Mouse (Mus musculus): Measurements from ENCODE around the gene Ptgfr. TPM values are rescaled to one million over a fixed set of nuclear protein-coding genes. Genes with fewer than 3 reads are reported as not detected.

Ptgfr gene
- polyA plus RNA-seq, 1 experiment from 2014 or later: 0.42 TPM

GRCm38 (mm10) chr3:151840688-151841087 is 3.3 kb upstream of the Ptgfr start:
- no peaks in the 10 kb centered on the region for H3K9me3 ChIP-seq (ENCODE audit: control insufficient read depth, low read length)
- H3K9ac ChIP-seq (ENCODE audit: low read length): no peak overlapping the region
- H3K27me3 ChIP-seq (replicated peaks; ENCODE audit: control insufficient read depth, insufficient read depth, low read length): peaks cover 10% of the 10 kb centered on the region; the same call in 1 of the 2 replicates
- H3K36me3 ChIP-seq (ENCODE audit: control insufficient read depth, insufficient read depth, low read length): no peaks in the 10 kb centered on the region
- no peak for ATAC-seq (replicated peaks; ENCODE audit: low FRiP score, low TSS enrichment, low read depth)
- DNase-seq (ENCODE audit: low spot score): no peak
- peaks cover 8% of the 10 kb centered on the region; the same call in 1 of the 2 replicates for H3K4me1 ChIP-seq (replicated peaks; ENCODE audit: control insufficient read depth, insufficient read depth, low read length)
- H3K4me2 ChIP-seq (ENCODE audit: low read length): no peak overlapping the region
- no peak overlapping the region for H3K4me3 ChIP-seq (ENCODE audit: low read depth, low read length)
- 79% methylated on average over 3 of the region's 3 CpGs for WGBS
- H3K27ac ChIP-seq (ENCODE audit: low read depth): no peak overlapping the region

GRCm38 (mm10) chr3:151838372-151838771 is 942 bp upstream of the Ptgfr start:
- ATAC-seq (replicated peaks; ENCODE audit: low FRiP score, low TSS enrichment, low read depth): no peak
- Histone ChIP-seq H3K27ac (ENCODE audit: low read depth) (no peak overlapping the region), H3K9ac (ENCODE audit: low read length) (no peak overlapping the region), H3K36me3 (ENCODE audit: control insufficient read depth, insufficient read depth, low read length) (no peaks in the 10 kb centered on the region), H3K4me3 (ENCODE audit: low read depth, low read length) (no peak overlapping the region), H3K4me1 (replicated peaks; ENCODE audit: control insufficient read depth, insufficient read depth, low read length) (peaks cover 8% of the 10 kb centered on the region; the same call in 1 of the 2 replicates), H3K4me2 (ENCODE audit: low read length) (no peak overlapping the region), H3K27me3 (replicated peaks; ENCODE audit: control insufficient read depth, insufficient read depth, low read length) (peaks cover 10% of the 10 kb centered on the region; the same call in 1 of the 2 replicates), H3K9me3 (ENCODE audit: control insufficient read depth, low read length) (no peaks in the 10 kb centered on the region)
- no peak for DNase-seq (ENCODE audit: low spot score)
- WGBS: 39% methylated on average over 6 of the region's 6 CpGs

- peaks cover 8% of the 10 kb centered on the region; the same call in 1 of the 2 replicates for H3K4me1 ChIP-seq (replicated peaks; ENCODE audit: control insufficient read depth, insufficient read depth, low read length)
- peak overlapping the region; percentile 33 for H3K4me3 ChIP-seq (ENCODE audit: low read depth, low read length)
- H3K9ac ChIP-seq (ENCODE audit: low read length): peak overlapping the region; percentile 50; the same call in 1 of the 2 replicates
- ATAC-seq (replicated peaks; ENCODE audit: low FRiP score, low TSS enrichment, low read depth): no peak
- H3K4me2 ChIP-seq (ENCODE audit: low read length): peak overlapping the region; percentile 94
- H3K36me3 ChIP-seq (ENCODE audit: control insufficient read depth, insufficient read depth, low read length): no peaks in the 10 kb centered on the region
- no peak for DNase-seq (ENCODE audit: low spot score)
- H3K27ac ChIP-seq (ENCODE audit: low read depth): no peak overlapping the region
- H3K27me3 ChIP-seq (replicated peaks; ENCODE audit: control insufficient read depth, insufficient read depth, low read length): peaks cover 10% of the 10 kb centered on the region; the same call in 1 of the 2 replicates
- no peaks in the 10 kb centered on the region for H3K9me3 ChIP-seq (ENCODE audit: control insufficient read depth, low read length)
- WGBS: 54% methylated on average over 9 of the region's 9 CpGs
Measured at GRCm38 (mm10) chr3:151837749-151838148, 319 bp upstream of the Ptgfr start.

GRCm38 (mm10) chr3:151836451-151836850 is 979 bp downstream of the Ptgfr start:
- 10% methylated on average over 5 of the region's 5 CpGs for WGBS
- Histone ChIP-seq H3K4me2 (ENCODE audit: low read length) (peak overlapping the region; percentile 94), H3K4me1 (replicated peaks; ENCODE audit: control insufficient read depth, insufficient read depth, low read length) (peaks cover 8% of the 10 kb centered on the region; the same call in 1 of the 2 replicates), H3K36me3 (ENCODE audit: control insufficient read depth, insufficient read depth, low read length) (no peaks in the 10 kb centered on the region), H3K9me3 (ENCODE audit: control insufficient read depth, low read length) (no peaks in the 10 kb centered on the region), H3K27me3 (replicated peaks; ENCODE audit: control insufficient read depth, insufficient read depth, low read length) (peaks cover 10% of the 10 kb centered on the region; the same call in 1 of the 2 replicates), H3K4me3 (ENCODE audit: low read depth, low read length) (0 out of 2 replicates have a peak overlapping the region, but pooled peaks have one; percentile 33), H3K27ac (ENCODE audit: low read depth) (no peak overlapping the region), H3K9ac (ENCODE audit: low read length) (no peak overlapping the region)
- ATAC-seq (replicated peaks; ENCODE audit: low FRiP score, low TSS enrichment, low read depth) (peak; percentile 36), DNase-seq (ENCODE audit: low spot score) (no peak)

GRCm38 (mm10) chr3:151835831-151836230 is 1.6 kb downstream of the Ptgfr start:
- Histone ChIP-seq H3K4me3 (ENCODE audit: low read depth, low read length) (no peak overlapping the region), H3K9ac (ENCODE audit: low read length) (no peak overlapping the region), H3K27ac (ENCODE audit: low read depth) (no peak overlapping the region), H3K27me3 (replicated peaks; ENCODE audit: control insufficient read depth, insufficient read depth, low read length) (peaks cover 10% of the 10 kb centered on the region; the same call in 1 of the 2 replicates), H3K4me1 (replicated peaks; ENCODE audit: control insufficient read depth, insufficient read depth, low read length) (peaks cover 8% of the 10 kb centered on the region; the same call in 1 of the 2 replicates), H3K36me3 (ENCODE audit: control insufficient read depth, insufficient read depth, low read length) (no peaks in the 10 kb centered on the region), H3K4me2 (ENCODE audit: low read length) (no peak overlapping the region), H3K9me3 (ENCODE audit: control insufficient read depth, low read length) (no peaks in the 10 kb centered on the region)
- WGBS: 67% methylated on average over 3 of the region's 3 CpGs
- ATAC-seq (replicated peaks; ENCODE audit: low FRiP score, low TSS enrichment, low read depth) (no peak), DNase-seq (ENCODE audit: low spot score) (no peak)

GRCm38 (mm10) chr3:151827950-151828610 is 9.3 kb downstream of the Ptgfr start:
- Histone ChIP-seq H3K4me2 (ENCODE audit: low read length) (no peak overlapping the region), H3K4me3 (ENCODE audit: low read depth, low read length) (no peak overlapping the region), H3K36me3 (ENCODE audit: control insufficient read depth, insufficient read depth, low read length) (no peaks in the 10 kb centered on the region), H3K27ac (ENCODE audit: low read depth) (no peak overlapping the region), H3K27me3 (replicated peaks; ENCODE audit: control insufficient read depth, insufficient read depth, low read length) (no peaks in the 10 kb centered on the region), H3K9me3 (ENCODE audit: control insufficient read depth, low read length) (no peaks in the 10 kb centered on the region), H3K4me1 (replicated peaks; ENCODE audit: control insufficient read depth, insufficient read depth, low read length) (no peaks in the 10 kb centered on the region), H3K9ac (ENCODE audit: low read length) (no peak overlapping the region)
- DNase-seq (ENCODE audit: low spot score) (no peak), ATAC-seq (replicated peaks; ENCODE audit: low FRiP score, low TSS enrichment, low read depth) (no peak)
- WGBS: 71% methylated on average over 11 of the region's 11 CpGs

- no peaks in the 10 kb centered on the region for H3K4me1 ChIP-seq (replicated peaks; ENCODE audit: control insufficient read depth, insufficient read depth, low read length)
- DNase-seq (ENCODE audit: low spot score): no peak
Measured at GRCm38 (mm10) chr3:151819811-151820210, 17.6 kb downstream of the Ptgfr start.

GRCm38 (mm10) chr3:151818265-151818664 is 19.2 kb downstream of the Ptgfr start:
- H3K27ac ChIP-seq (ENCODE audit: low read depth): no peak overlapping the region
- DNase-seq (ENCODE audit: low spot score) (no peak), ATAC-seq (replicated peaks; ENCODE audit: low FRiP score, low TSS enrichment, low read depth) (0 out of 2 replicates have a peak, but pooled peaks have one; percentile 32)
- H3K4me2 ChIP-seq (ENCODE audit: low read length): no peak overlapping the region
- no peak overlapping the region for H3K4me3 ChIP-seq (ENCODE audit: low read depth, low read length)
- H3K36me3 ChIP-seq (ENCODE audit: control insufficient read depth, insufficient read depth, low read length): no peaks in the 10 kb centered on the region
- H3K9me3 ChIP-seq (ENCODE audit: control insufficient read depth, low read length): no peaks in the 10 kb centered on the region
- H3K9ac ChIP-seq (ENCODE audit: low read length): no peak overlapping the region
- no peaks in the 10 kb centered on the region for H3K4me1 ChIP-seq (replicated peaks; ENCODE audit: control insufficient read depth, insufficient read depth, low read length)
- 83% methylated on average over 6 of the region's 6 CpGs for WGBS
- no peaks in the 10 kb centered on the region for H3K27me3 ChIP-seq (replicated peaks; ENCODE audit: control insufficient read depth, insufficient read depth, low read length)

More at GRCm38 (mm10) chr3:151819811-151820210, 17.6 kb downstream of the Ptgfr start:
- ATAC-seq (replicated peaks; ENCODE audit: low FRiP score, low TSS enrichment, low read depth): no peak
- Histone ChIP-seq H3K27ac (ENCODE audit: low read depth) (no peak overlapping the region), H3K36me3 (ENCODE audit: control insufficient read depth, insufficient read depth, low read length) (no peaks in the 10 kb centered on the region), H3K4me3 (ENCODE audit: low read depth, low read length) (no peak overlapping the region), H3K4me2 (ENCODE audit: low read length) (no peak overlapping the region), H3K9me3 (ENCODE audit: control insufficient read depth, low read length) (no peaks in the 10 kb centered on the region), H3K9ac (ENCODE audit: low read length) (no peak overlapping the region), H3K27me3 (replicated peaks; ENCODE audit: control insufficient read depth, insufficient read depth, low read length) (no peaks in the 10 kb centered on the region)
- WGBS: 81% methylated on average over 4 of the region's 4 CpGs

- DNase-seq (ENCODE audit: low spot score): no peak
- WGBS: 75% methylated on average over 2 of the region's 2 CpGs
Measured at GRCm38 (mm10) chr3:151808613-151809012, 28.8 kb downstream of the Ptgfr start.

More at GRCm38 (mm10) chr3:151808613-151809012, 28.8 kb downstream of the Ptgfr start:
- no peak overlapping the region for H3K27ac ChIP-seq (ENCODE audit: low read depth)
- H3K4me2 ChIP-seq (ENCODE audit: low read length): no peak overlapping the region
- H3K9me3 ChIP-seq (ENCODE audit: control insufficient read depth, low read length): no peaks in the 10 kb centered on the region
- H3K4me3 ChIP-seq (ENCODE audit: low read depth, low read length): no peak overlapping the region
- no peaks in the 10 kb centered on the region for H3K27me3 ChIP-seq (replicated peaks; ENCODE audit: control insufficient read depth, insufficient read depth, low read length)
- ATAC-seq (replicated peaks; ENCODE audit: low FRiP score, low TSS enrichment, low read depth): no peak
- H3K36me3 ChIP-seq (ENCODE audit: control insufficient read depth, insufficient read depth, low read length): no peaks in the 10 kb centered on the region
- no peaks in the 10 kb centered on the region for H3K4me1 ChIP-seq (replicated peaks; ENCODE audit: control insufficient read depth, insufficient read depth, low read length)
- no peak overlapping the region for H3K9ac ChIP-seq (ENCODE audit: low read length)
